Mouse (Mus musculus): ENCODE measurements around the gene Tns2. TPM values are rescaled to one million over a fixed set of nuclear protein-coding genes. Genes with fewer than 3 reads are reported as not detected.

Gene Tns2
- 13.0 and 13.5 TPM in 2 replicates for polyA plus RNA-seq (2016; fragmentation: Nextera tagmentation; extraction: Ambion mirVana)

- no peaks in the 10 kb centered on the region for H3K9me3 ChIP-seq
- H3K27ac ChIP-seq, result peak within 1 kb of the TSS; percentile 32; the same call in 1 of the 2 replicates
- H3K4me2 ChIP-seq (replicated peaks), result peak within 1 kb of the TSS; percentile 91
- ATAC-seq (ENCODE audit: low FRiP score, low read depth), result peak; percentile 48
- peak within 1 kb of the TSS; percentile 61 for H3K9ac ChIP-seq
- peaks cover 23% of the 10 kb centered on the region for H3K27me3 ChIP-seq (replicated peaks)
- H3K4me1 ChIP-seq, result peaks cover 52% of the 10 kb centered on the region
- 1% methylated on average over 77 of the region's 82 CpGs for WGBS
- peak within 1 kb of the TSS; percentile 53 for H3K4me3 ChIP-seq
- H3K36me3 ChIP-seq, result peaks cover 27% of the 10 kb centered on the region
Observed at GRCm38 (mm10) chr15:102100161-102100981, at the start of gene Tns2. Gene Tns2 (plus strand): TSS chr15:102100413.

- Histone ChIP-seq H3K4me1 (0 out of 2 replicates have a peak, but pooled peaks cover 4% of the 10 kb centered on the region), H3K9ac (peak overlapping the region; percentile 48), H3K27me3 (replicated peaks) (no peaks in the 10 kb centered on the region), H3K4me2 (replicated peaks) (peak overlapping the region; percentile 66), H3K36me3 (no peaks in the 10 kb centered on the region), H3K4me3 (peak overlapping the region; percentile 38), H3K9me3 (no peaks in the 10 kb centered on the region), H3K27ac (no peak overlapping the region)
- WGBS, result under 1% methylated on average over 32 of the region's 33 CpGs
- ATAC-seq (ENCODE audit: low FRiP score, low read depth), result peak; percentile 75
Observed at GRCm38 (mm10) chr15:102051920-102052683, 48.1 kb upstream of the Tns2 start.

- Histone ChIP-seq H3K9me3 (no peaks in the 10 kb centered on the region), H3K36me3 (no peaks in the 10 kb centered on the region), H3K4me1 (0 out of 2 replicates have a peak, but pooled peaks cover 4% of the 10 kb centered on the region), H3K4me3 (no peak overlapping the region), H3K27ac (no peak overlapping the region), H3K27me3 (replicated peaks) (no peaks in the 10 kb centered on the region), H3K4me2 (replicated peaks) (no peak overlapping the region), H3K9ac (no peak overlapping the region)
- WGBS, result 92% methylated on average over 15 of the region's 15 CpGs
- ATAC-seq (ENCODE audit: low FRiP score, low read depth), result no peak
Observed at GRCm38 (mm10) chr15:102056495-102057174, 43.6 kb upstream of the Tns2 start.

GRCm38 (mm10) chr15:102065661-102066325, 34.4 kb upstream of the Tns2 start:
- no peak overlapping the region for H3K9ac ChIP-seq
- H3K36me3 ChIP-seq, result no peaks in the 10 kb centered on the region
- WGBS, result 9% methylated on average over 20 of the region's 20 CpGs
- H3K9me3 ChIP-seq, result no peaks in the 10 kb centered on the region
- H3K27ac ChIP-seq, result no peak overlapping the region
- no peak overlapping the region for H3K4me3 ChIP-seq
- peaks cover 11% of the 10 kb centered on the region for H3K27me3 ChIP-seq (replicated peaks)
- peak; percentile 79 for ATAC-seq (ENCODE audit: low FRiP score, low read depth)
- H3K4me1 ChIP-seq, result no peaks in the 10 kb centered on the region
- no peak overlapping the region for H3K4me2 ChIP-seq (replicated peaks)

- no peak for ATAC-seq (ENCODE audit: low FRiP score, low read depth)
- Histone ChIP-seq H3K36me3 (no peaks in the 10 kb centered on the region), H3K9me3 (no peaks in the 10 kb centered on the region), H3K27me3 (replicated peaks) (peaks cover 11% of the 10 kb centered on the region), H3K4me2 (replicated peaks) (no peak overlapping the region), H3K4me3 (no peak overlapping the region), H3K27ac (no peak overlapping the region), H3K4me1 (peaks cover 18% of the 10 kb centered on the region), H3K9ac (no peak overlapping the region)
- 75% methylated on average over 13 of the region's 13 CpGs for WGBS
Observed at GRCm38 (mm10) chr15:102070476-102071467, 29.4 kb upstream of the Tns2 start.

GRCm38 (mm10) chr15:102072963-102073558, 27.2 kb upstream of the Tns2 start:
- WGBS, result 14% methylated on average over 6 of the region's 6 CpGs
- H3K4me3 ChIP-seq, result peak overlapping the region; percentile 88
- H3K27me3 ChIP-seq (replicated peaks), result peaks cover 7% of the 10 kb centered on the region; the same call in 1 of the 2 replicates
- H3K9ac ChIP-seq, result 0 out of 2 replicates have a peak overlapping the region, but pooled peaks have one; percentile 17
- H3K9me3 ChIP-seq, result no peaks in the 10 kb centered on the region
- ATAC-seq (ENCODE audit: low FRiP score, low read depth), result peak; percentile 49; the same call in 1 of the 2 replicates
- H3K27ac ChIP-seq, result no peak overlapping the region
- H3K36me3 ChIP-seq, result no peaks in the 10 kb centered on the region
- peaks cover 20% of the 10 kb centered on the region for H3K4me1 ChIP-seq
- peak overlapping the region; percentile 83 for H3K4me2 ChIP-seq (replicated peaks)

GRCm38 (mm10) chr15:102073559-102074069, 26.6 kb upstream of the Tns2 start, which contains the start of gene Eif4b:
Gene Eif4b (plus strand): TSS chr15:102073773.
- no peaks in the 10 kb centered on the region for H3K36me3 ChIP-seq
- H3K4me3 ChIP-seq, result peak within 1 kb of the TSS; percentile 88
- H3K9ac ChIP-seq, result peak within 1 kb of the TSS; percentile 84
- H3K9me3 ChIP-seq, result no peaks in the 10 kb centered on the region
- WGBS, result under 1% methylated on average over 58 of the region's 58 CpGs
- peak within 1 kb of the TSS; percentile 83 for H3K4me2 ChIP-seq (replicated peaks)
- H3K27ac ChIP-seq, result peak within 1 kb of the TSS; percentile 96
- H3K27me3 ChIP-seq (replicated peaks), result peaks cover 7% of the 10 kb centered on the region; the same call in 1 of the 2 replicates
- peak; percentile 91 for ATAC-seq (ENCODE audit: low FRiP score, low read depth)
- peaks cover 20% of the 10 kb centered on the region for H3K4me1 ChIP-seq

GRCm38 (mm10) chr15:102074070-102074731, 26.0 kb upstream of the Tns2 start:
- ATAC-seq (ENCODE audit: low FRiP score, low read depth), result peak; percentile 59
- Histone ChIP-seq H3K4me1 (peaks cover 20% of the 10 kb centered on the region), H3K27me3 (replicated peaks) (peaks cover 7% of the 10 kb centered on the region; the same call in 1 of the 2 replicates), H3K27ac (peak overlapping the region; percentile 96), H3K9ac (peak overlapping the region; percentile 84), H3K4me3 (peak overlapping the region; percentile 88), H3K9me3 (no peaks in the 10 kb centered on the region), H3K36me3 (no peaks in the 10 kb centered on the region), H3K4me2 (replicated peaks) (peak overlapping the region; percentile 83)
- WGBS, result under 1% methylated on average over 57 of the region's 57 CpGs

GRCm38 (mm10) chr15:102074876-102075585, 25.2 kb upstream of the Tns2 start:
- H3K4me2 ChIP-seq (replicated peaks), result peak overlapping the region; percentile 83
- peaks cover 20% of the 10 kb centered on the region for H3K4me1 ChIP-seq
- H3K4me3 ChIP-seq, result peak overlapping the region; percentile 88
- no peaks in the 10 kb centered on the region for H3K36me3 ChIP-seq
- H3K9ac ChIP-seq, result peak overlapping the region; percentile 84
- no peaks in the 10 kb centered on the region for H3K9me3 ChIP-seq
- peaks cover 6% of the 10 kb centered on the region; the same call in 1 of the 2 replicates for H3K27me3 ChIP-seq (replicated peaks)
- 20% methylated on average over 11 of the region's 11 CpGs for WGBS
- no peak overlapping the region for H3K27ac ChIP-seq
- no peak for ATAC-seq (ENCODE audit: low FRiP score, low read depth)

Measured in neural tube, embryonic 12.5 days (tissue).